Mouse (Mus musculus) lung, adult 18-20 months (tissue): ENCODE measurements around the gene Ntrk3.
A peak's percentile ranks its signal among the peaks of the same experiment; 100 is the strongest.

Source experiments
- DNase-seq, 2 experiments: peaks; one replicate each; pipeline ENCODE4 v3.0.0; 2022; ENCODE audit warnings: mixed read lengths in 2 of 2

Gene Ntrk3

GRCm38 (mm10) chr7:78737614-78738210, at the start of gene Ntrk3:
TSS of gene Ntrk3 (minus strand) at chr7:78738012.
- DNase-seq: no peak

GRCm38 (mm10) chr7:78785906-78786305, 48.1 kb upstream of the Ntrk3 start:
- DNase-seq: no peak

GRCm38 (mm10) chr7:78782639-78783581, 45.1 kb upstream of the Ntrk3 start, which contains the start of the genes Mrps11 and Mrpl46:
TSS of gene Mrps11 (plus strand) at chr7:78783119.
TSS of gene Mrpl46 (minus strand) at chr7:78783531.
- DNase-seq: peak; percentile 84 to 86

GRCm38 (mm10) chr7:78778741-78779140, 40.9 kb upstream of the Ntrk3 start:
- DNase-seq: peak in 1 of 2 experiments; percentile 17

- DNase-seq: no peak
Observed at GRCm38 (mm10) chr7:78770936-78771335, 33.1 kb upstream of the Ntrk3 start.

- peak in 1 of 2 experiments; percentile 8 for DNase-seq
Observed at GRCm38 (mm10) chr7:78769075-78769652, 31.4 kb upstream of the Ntrk3 start.

GRCm38 (mm10) chr7:78767929-78768531, 30.2 kb upstream of the Ntrk3 start:
- no peak for DNase-seq

GRCm38 (mm10) chr7:78766019-78766683, 28.3 kb upstream of the Ntrk3 start:
- DNase-seq: peak; percentile 46 to 59

- no peak for DNase-seq
Observed at GRCm38 (mm10) chr7:78765215-78765631, 27.4 kb upstream of the Ntrk3 start.

- no peak for DNase-seq
Observed at GRCm38 (mm10) chr7:78763801-78764200, 26.0 kb upstream of the Ntrk3 start.

GRCm38 (mm10) chr7:78754458-78755000, 16.7 kb upstream of the Ntrk3 start:
- DNase-seq: no peak

GRCm38 (mm10) chr7:78753752-78754457, 16.1 kb upstream of the Ntrk3 start:
- DNase-seq: no peak

- no peak for DNase-seq
Observed at GRCm38 (mm10) chr7:78752961-78753360, 15.1 kb upstream of the Ntrk3 start.

- peak in 1 of 2 experiments; percentile 25 for DNase-seq
Observed at GRCm38 (mm10) chr7:78743731-78744385, 6.0 kb upstream of the Ntrk3 start.

- peak in 1 of 2 experiments; percentile 3 for DNase-seq
Observed at GRCm38 (mm10) chr7:78739351-78740000, 1.7 kb upstream of the Ntrk3 start.

GRCm38 (mm10) chr7:78737196-78737595, 616 bp downstream of the Ntrk3 start:
- no peak for DNase-seq

GRCm38 (mm10) chr7:78731391-78731790, 6.4 kb downstream of the Ntrk3 start:
- DNase-seq: no peak

GRCm38 (mm10) chr7:78724591-78724990, 13.2 kb downstream of the Ntrk3 start:
- no peak for DNase-seq

GRCm38 (mm10) chr7:78722051-78722450, 15.8 kb downstream of the Ntrk3 start:
- DNase-seq: no peak
